Comparison of ENCODE assay signal across 8 mouse cellular contexts in genomic region chr4:130574048-130574413, GRCm38 (mm10). TPM values are rescaled to one million over a fixed set of nuclear protein-coding genes. Genes with fewer than 3 reads are reported as not detected.
DNase-seq lines count a peak whose midpoint lies in the region; ATAC-seq lines count a peak whose summit lies in the region.

TSS of gene Nkain1 (minus strand) at chr4:130574173.

- peaks cover 2% of the 10 kb centered on the region; the same call in 1 of the 2 replicates for H3K4me1 ChIP-seq in erythroblast, embryonic 14.5 days (ENCODE audit: control insufficient read depth)
- H3K4me1 ChIP-seq in forebrain, embryonic 15.5 days: peaks cover 38% of the 10 kb centered on the region
- peaks cover 40% of the 10 kb centered on the region for H3K4me1 ChIP-seq in hindbrain, embryonic 15.5 days (replicated peaks)
- H3K4me1 ChIP-seq in midbrain, embryonic 13.5 days (replicated peaks): peaks cover 50% of the 10 kb centered on the region

- intact Hi-C loops in left cerebral cortex, postnatal 25 days (cut with DNase I): no loop called here

- DNase-seq in R1 (ENCODE audit: low read depth, low spot score): peak; percentile 68
- no peak for DNase-seq in left cerebral cortex, postnatal 25 days (ENCODE audit: low spot score in 2 of 2)

- WGBS in forebrain, embryonic 15.5 days: under 1% methylated on average over 18 of the region's 41 CpGs
- WGBS in hindbrain, embryonic 15.5 days: 0% methylated on average over 13 of the region's 41 CpGs
- WGBS in midbrain, embryonic 13.5 days: under 1% methylated on average over 34 of the region's 41 CpGs

- H3K4me3 ChIP-seq in erythroblast, embryonic 14.5 days (replicated peaks): peak within 1 kb of the TSS; percentile 41
- H3K4me3 ChIP-seq in forebrain, embryonic 15.5 days: peak within 1 kb of the TSS; percentile 77
- peak within 1 kb of the TSS; percentile 84 for H3K4me3 ChIP-seq in hindbrain, embryonic 15.5 days
- H3K4me3 ChIP-seq in midbrain, embryonic 13.5 days (replicated peaks): peak within 1 kb of the TSS; percentile 83

- H3K9ac ChIP-seq in forebrain, embryonic 15.5 days (replicated peaks): peak within 1 kb of the TSS; percentile 97
- H3K9ac ChIP-seq in hindbrain, embryonic 15.5 days: peak within 1 kb of the TSS; percentile 94
- peak within 1 kb of the TSS; percentile 98 for H3K9ac ChIP-seq in midbrain, embryonic 13.5 days (replicated peaks)

- no peak for ATAC-seq in erythroblast, adult 5-6 weeks (replicated peaks; ENCODE audit: low FRiP score, poor library complexity, severe bottlenecking)
- ATAC-seq in forebrain, embryonic 15.5 days (replicated peaks): peak; percentile 85
- ATAC-seq in hindbrain, embryonic 15.5 days (ENCODE audit: low FRiP score, low read depth): peak; percentile 78
- ATAC-seq in midbrain, embryonic 13.5 days: peak; percentile 83
- no peak for ATAC-seq in monocyte, adult 5-6 weeks (replicated peaks; ENCODE audit: insufficient number of reproducible peaks, low FRiP score, low TSS enrichment, poor library complexity, severe bottlenecking)

- peak within 1 kb of the TSS; percentile 85 for H3K27ac ChIP-seq in forebrain, embryonic 15.5 days (replicated peaks)
- peak within 1 kb of the TSS; percentile 87 for H3K27ac ChIP-seq in hindbrain, embryonic 15.5 days (replicated peaks)
- H3K27ac ChIP-seq in midbrain, embryonic 13.5 days: peak within 1 kb of the TSS; percentile 93

- no peaks in the 10 kb centered on the region for H3K36me3 ChIP-seq in erythroblast, embryonic 14.5 days (ENCODE audit: control insufficient read depth)
- no peaks in the 10 kb centered on the region for H3K36me3 ChIP-seq in forebrain, embryonic 15.5 days
- H3K36me3 ChIP-seq in hindbrain, embryonic 15.5 days: no peaks in the 10 kb centered on the region
- no peaks in the 10 kb centered on the region for H3K36me3 ChIP-seq in midbrain, embryonic 13.5 days

- peak within 1 kb of the TSS; percentile 80 for H3K4me2 ChIP-seq in forebrain, embryonic 15.5 days (replicated peaks)
- peak within 1 kb of the TSS; percentile 85 for H3K4me2 ChIP-seq in hindbrain, embryonic 15.5 days
- H3K4me2 ChIP-seq in midbrain, embryonic 13.5 days (replicated peaks): peak within 1 kb of the TSS; percentile 86

- H3K27me3 ChIP-seq in erythroblast, embryonic 14.5 days (ENCODE audit: control insufficient read depth): peaks cover 70% of the 10 kb centered on the region
- no peaks in the 10 kb centered on the region for H3K27me3 ChIP-seq in forebrain, embryonic 15.5 days
- 0 out of 2 replicates have a peak, but pooled peaks cover 2% of the 10 kb centered on the region for H3K27me3 ChIP-seq in hindbrain, embryonic 15.5 days
- H3K27me3 ChIP-seq in midbrain, embryonic 13.5 days: no peaks in the 10 kb centered on the region

- H3K9me3 ChIP-seq in erythroblast, embryonic 14.5 days (ENCODE audit: control insufficient read depth, low read length): no peaks in the 10 kb centered on the region; the same call in 1 of the 2 replicates
- H3K9me3 ChIP-seq in forebrain, embryonic 15.5 days: no peaks in the 10 kb centered on the region
- H3K9me3 ChIP-seq in hindbrain, embryonic 15.5 days: no peaks in the 10 kb centered on the region
- H3K9me3 ChIP-seq in midbrain, embryonic 13.5 days: no peaks in the 10 kb centered on the region

RNA-seq across cellular contexts. Expression of gene Nkain1, which starts in this region (rescaled TPM):
- not detected in 2 replicates for polyA plus RNA-seq in erythroblast, embryonic 14.5 days (2012)
- total RNA-seq in erythroblast, adult 5-6 weeks (2015; ENCODE audit: low replicate concordance): not detected in 2 replicates
- not detected in 2 replicates for total RNA-seq in erythroblast, adult 5-6 weeks (2017; ENCODE audit: low replicate concordance)
- polyA plus RNA-seq in forebrain, embryonic 15.5 days (2015; fragmentation: Nextera tagmentation; extraction: Ambion mirVana): 9.3 TPM in 2 replicates
- 11.7 and 12.6 TPM in 2 replicates for polyA plus RNA-seq in hindbrain, embryonic 15.5 days (2015; fragmentation: Nextera tagmentation; extraction: Ambion mirVana)
- 10 to 100 TPM; 30.1 to 32.8 TPM for total RNA-seq in left cerebral cortex, postnatal 25 days (2021)
- polyA plus RNA-seq in midbrain, embryonic 13.5 days (2015; fragmentation: Nextera tagmentation; extraction: Ambion mirVana): 8.5 and 14.3 TPM in 2 replicates
- not detected in 3 replicates for total RNA-seq in monocyte, adult 5-6 weeks (2017)

Comparison
In these comparisons a context has a peak if more than half of its experiments do, and no peak if none do; other contexts are left out.
1. RNA of gene Nkain1 (total RNA-seq): 30.1 to 32.8 TPM in left cerebral cortex, postnatal 25 days; not detected in erythroblast, adult 5-6 weeks and not detected in monocyte, adult 5-6 weeks; every median in the first group is over 10 times any median in the second.
2. ATAC-seq: peak in forebrain, embryonic 15.5 days (single experiment), hindbrain, embryonic 15.5 days (single experiment) and midbrain, embryonic 13.5 days (single experiment); none in erythroblast, adult 5-6 weeks (single experiment) and monocyte, adult 5-6 weeks (single experiment).
3. Peak in every context shown above with its lines, with median percentiles within 50 percentile points of each other: H3K4me3 ChIP-seq, H3K27ac ChIP-seq, H3K4me2 ChIP-seq and H3K9ac ChIP-seq.